Mouse (Mus musculus) thymus, adult 2 months (tissue): ENCODE data around the gene Adgra1. TPM values are rescaled to one million over a fixed set of nuclear protein-coding genes. Genes with fewer than 3 reads are reported as not detected.

ENCODE experiments used
- DNase-seq: peaks from one replicate; pipeline ENCODE4 v3.0.0; 2021
- H3K27ac ChIP-seq: fragments of 200-500 bp; 2 replicates; pipeline ENCODE4 v1.5.1; 2012; ENCODE audit warnings: low read length, control low read depth; ENCODE audit not compliant: control insufficient read depth, insufficient read depth
- H3K27me3 ChIP-seq: fragments of 200-500 bp; 2 replicates; pipeline ENCODE4 v1.6.1; 2012; ENCODE audit warnings: mild to moderate bottlenecking, low read length, moderate library complexity, mixed read lengths; ENCODE audit not compliant: control insufficient read depth, insufficient read depth
- H3K36me3 ChIP-seq: fragments of 200-500 bp; 2 replicates; pipeline ENCODE4 v1.6.1; 2012; ENCODE audit warnings: mild to moderate bottlenecking, low read length, moderate library complexity; ENCODE audit not compliant: control insufficient read depth, insufficient read depth
- H3K4me1 ChIP-seq: fragments of 200-500 bp; replicated peaks from 2 replicates; pipeline ENCODE4 v1.6.1; 2012; ENCODE audit warnings: low read length; ENCODE audit not compliant: control insufficient read depth, insufficient read depth
- H3K4me3 ChIP-seq: fragments of 200-500 bp; 2 replicates; pipeline ENCODE4 v1.5.1; 2012; ENCODE audit warnings: mild to moderate bottlenecking, low read length, control low read depth, moderate library complexity; ENCODE audit not compliant: control insufficient read depth, insufficient read depth
- CTCF ChIP-seq: fragments of 200-500 bp; IDR thresholded peaks from 2 replicates; pipeline ENCODE4 v1.5.1; 2012; ENCODE audit warnings: mild to moderate bottlenecking, control low read depth, low read length, moderate library complexity, borderline replicate concordance; ENCODE audit not compliant: control insufficient read depth, poor library complexity, insufficient read depth; ENCODE audit errors: extremely low read depth
- POLR2A ChIP-seq: fragments of 200-500 bp; IDR thresholded peaks from 2 replicates; pipeline ENCODE4 v1.6.1; 2012; ENCODE audit warnings: mild to moderate bottlenecking, low read length, control low read depth, moderate library complexity; ENCODE audit not compliant: control insufficient read depth, poor library complexity, insufficient read depth; ENCODE audit errors: extremely low read depth
- WGBS: fragments of 180-500 bp; shearing (Covaris S2); methylation state at CpG from one replicate; pipeline ENCODE4 v1.1.7; 2018; 5-methylcytosine and 5-hydroxymethylcytosine counted together
- polyA plus RNA-seq: library from polyadenylated mRNA; depleted of rRNA; stranded (reverse); fragments of >200 nt; gene quantifications from 2 replicates; pipeline ENCODE4 v1.2.3, GENCODE M21; 2012

Gene Adgra1
- polyA plus RNA-seq, 1 experiment, result 0.08 TPM

- no peak for DNase-seq
- TF ChIP-seq POLR2A (no peak), CTCF (no peak)
- Histone ChIP-seq H3K36me3 (no peaks in the 10 kb centered on the region), H3K4me3 (no peak overlapping the region), H3K27ac (no peak overlapping the region), H3K4me1 (no peaks in the 10 kb centered on the region), H3K27me3 (no peaks in the 10 kb centered on the region)
- 79% methylated on average over 9 of the region's 9 CpGs for WGBS
These were observed 36.5 kb upstream of the Adgra1 start for GRCm38 (mm10) chr7:139797186-139798109.

GRCm38 (mm10) chr7:139806175-139806601, 27.8 kb upstream of the Adgra1 start:
- no peak overlapping the region for H3K27ac ChIP-seq
- no peak for DNase-seq
- 74% methylated on average over 8 of the region's 8 CpGs for whole genome bisulfite sequencing
- H3K36me3 ChIP-seq, result no peaks in the 10 kb centered on the region
- no peak for TF ChIP-seq CTCF
- TF ChIP-seq POLR2A, result no peak
- H3K4me1 ChIP-seq, result no peaks in the 10 kb centered on the region
- H3K4me3 ChIP-seq, result no peak overlapping the region
- no peaks in the 10 kb centered on the region for H3K27me3 ChIP-seq

- H3K4me1 ChIP-seq, result no peaks in the 10 kb centered on the region
- 85% methylated on average over 6 of the region's 6 CpGs for WGBS
- H3K27me3 ChIP-seq, result no peaks in the 10 kb centered on the region
- no peak overlapping the region for H3K4me3 ChIP-seq
- no peak for DNase-seq
- TF ChIP-seq CTCF (no peak), POLR2A (no peak)
- no peak overlapping the region for H3K27ac ChIP-seq
- H3K36me3 ChIP-seq, result no peaks in the 10 kb centered on the region
These were observed 23.9 kb upstream of the Adgra1 start for GRCm38 (mm10) chr7:139810036-139810435.

- H3K4me1 ChIP-seq, result no peaks in the 10 kb centered on the region
- DNase-seq, result no peak
- no peak overlapping the region for H3K27ac ChIP-seq
- H3K36me3 ChIP-seq, result no peaks in the 10 kb centered on the region
- TF ChIP-seq POLR2A (no peak), CTCF (no peak)
- no peaks in the 10 kb centered on the region for H3K27me3 ChIP-seq
- no peak overlapping the region for H3K4me3 ChIP-seq
- 96% methylated on average over 7 of the region's 7 CpGs for WGBS
These were observed 22.3 kb upstream of the Adgra1 start for GRCm38 (mm10) chr7:139811706-139812105.

- Histone ChIP-seq H3K27me3 (no peaks in the 10 kb centered on the region), H3K4me1 (no peaks in the 10 kb centered on the region), H3K27ac (no peak overlapping the region), H3K4me3 (no peak overlapping the region), H3K36me3 (no peaks in the 10 kb centered on the region)
- 95% methylated on average over 6 of the region's 6 CpGs for WGBS
- TF ChIP-seq POLR2A (no peak), CTCF (no peak)
- no peak for DNase-seq
These were observed 20.3 kb upstream of the Adgra1 start for GRCm38 (mm10) chr7:139813577-139814207.

- H3K4me3 ChIP-seq, result no peak overlapping the region
- H3K4me1 ChIP-seq, result no peaks in the 10 kb centered on the region
- 83% methylated on average over 12 of the region's 12 CpGs for WGBS
- DNase-seq, result no peak
- no peak for TF ChIP-seq CTCF
- no peak for TF ChIP-seq POLR2A
- H3K27ac ChIP-seq, result no peak overlapping the region
- H3K36me3 ChIP-seq, result no peaks in the 10 kb centered on the region
- no peaks in the 10 kb centered on the region for H3K27me3 ChIP-seq
These were observed 11.5 kb upstream of the Adgra1 start for GRCm38 (mm10) chr7:139822301-139823010.
